Mouse (Mus musculus) kidney, adult 2 months (tissue): Measurements from ENCODE around the gene Lrrc9.

Experiments
- CTCF ChIP-seq: fragments of 200-500 bp; conservative IDR thresholded peaks from 2 replicates; pipeline ENCODE4 v1.5.1; 2011; ENCODE audit warnings: low read depth, mild to moderate bottlenecking, control low read depth, low read length, moderate library complexity, mixed read lengths; ENCODE audit not compliant: insufficient read depth, insufficient read length
- POLR2A ChIP-seq: fragments of 200-500 bp; IDR thresholded peaks from one replicate; pipeline ENCODE4 v1.6.1; 2011; ENCODE audit warnings: low read depth, low read length, control low read depth

GRCm38 (mm10) chr12:72393046-72393805, 48.4 kb upstream of the Lrrc9 start:
- TF ChIP-seq CTCF: no peak
- no peak for TF ChIP-seq POLR2A
